In genomic region chr16:87607959-87608358, GRCm38 (mm10) we compare ENCODE assay signal across 21 mouse cellular contexts. TPM values are rescaled to one million over a fixed set of nuclear protein-coding genes. Genes with fewer than 3 reads are reported as not detected.
"Had no signal": no experiment of that assay in that cellular context is flagged by ENCODE, and none has a peak within 500 bp of the region (broad histone marks: within the 10 kb centered on the region; RNA-seq: fewer than 3 reads in every experiment).

No protein-coding gene starts in this region.

- H3K27me3 ChIP-seq: liver, embryonic 15.5 days; megakaryocyte, embryonic 14.5 days; midbrain, embryonic 12.5 days; neural tube, embryonic 12.5 days; stomach, embryonic 15.5 days had no signal

- H3K4me1 ChIP-seq: midbrain, embryonic 10.5 days; midbrain, embryonic 12.5 days; neural tube, embryonic 12.5 days had no signal

- H3K4me2 ChIP-seq: liver, embryonic 15.5 days; lung, embryonic 14.5 days; midbrain, embryonic 12.5 days; neural tube, embryonic 12.5 days; stomach, embryonic 15.5 days had no signal

- ATAC-seq: midbrain, embryonic 16.5 days had no signal

- DNase-seq: lung, adult 18-20 months; lung, embryonic 14.5 days; lung, postnatal 10 days; midbrain, embryonic 14.5 days; right cerebral cortex, postnatal 14 days; thymus, adult 2 months; thymus, postnatal 25 days; thymus, postnatal 4 days had no signal

- H3K4me3 ChIP-seq: liver, embryonic 15.5 days; megakaryocyte, embryonic 14.5 days; midbrain, embryonic 10.5 days; midbrain, embryonic 12.5 days; myocyte; neural tube, embryonic 12.5 days; stomach, embryonic 15.5 days had no signal

- H3K9ac ChIP-seq: liver, embryonic 15.5 days; lung, embryonic 14.5 days; midbrain, embryonic 12.5 days; neural tube, embryonic 12.5 days; stomach, embryonic 15.5 days had no signal

- H3K36me3 ChIP-seq: liver, embryonic 15.5 days; midbrain, embryonic 10.5 days; midbrain, embryonic 12.5 days; neural tube, embryonic 12.5 days; stomach, embryonic 15.5 days had no signal

- H3K27ac ChIP-seq: liver, embryonic 15.5 days; macrophage; midbrain, embryonic 10.5 days; midbrain, embryonic 12.5 days; neural tube, embryonic 12.5 days; stomach, embryonic 15.5 days; stomach, postnatal 0 days had no signal

- H3K9me3 ChIP-seq: liver, embryonic 15.5 days; megakaryocyte, embryonic 14.5 days; midbrain, embryonic 10.5 days; midbrain, embryonic 12.5 days; neural tube, embryonic 12.5 days; stomach, embryonic 15.5 days had no signal

RNA-seq across cellular contexts. Expression of gene Map3k7cl, which starts 54.8 kb away (rescaled TPM):
- total RNA-seq: megakaryocyte progenitor cell, adult 5-6 weeks; neutrophil, adult 5-6 weeks had no signal
- polyA plus RNA-seq: liver, embryonic 15.5 days; macrophage; midbrain, embryonic 10.5 days; midbrain, embryonic 12.5 days; midbrain, embryonic 14.5 days; midbrain, embryonic 16.5 days; neural tube, embryonic 12.5 days; neural tube, embryonic 14.5 days had no signal
